Mouse (Mus musculus) heart, postnatal 10 days (tissue): ENCODE measurements around the gene Ggt5. TPM values are rescaled to one million over a fixed set of nuclear protein-coding genes. Genes with fewer than 3 reads are reported as not detected.
A peak's percentile ranks its signal among the peaks of the same experiment; 100 is the strongest.

Experiments
- DNase-seq, 2 experiments: peaks; one replicate each; pipeline ENCODE4 v3.0.0; 2021
- intact Hi-C: fragments of 180-260 bp; cut with DNase I; formaldehyde crosslinking; loops from one replicate; pipeline ENCODE4 v1.15.1; 2025
- total RNA-seq, 2 experiments: library from RNA; stranded (reverse); gene quantifications; 2 replicates each; pipeline ENCODE4 v1.2.3; 2021

Gene Ggt5
- total RNA-seq, 2 experiments from 2014 or later = 6.8 to 8.7 TPM

- no peak for DNase-seq
- intact Hi-C loops = no loop called here
These were observed 21.1 kb upstream of the Ggt5 start for GRCm38 (mm10) chr10:75568029-75568428.

GRCm38 (mm10) chr10:75568441-75568840, 20.7 kb upstream of the Ggt5 start:
- intact Hi-C loops = no loop called here
- DNase-seq = no peak

- no peak for DNase-seq
- intact Hi-C loops = no loop called here
These were observed 20.3 kb upstream of the Ggt5 start for GRCm38 (mm10) chr10:75568851-75569250.

GRCm38 (mm10) chr10:75570981-75571657, 18.0 kb upstream of the Ggt5 start:
- no peak for DNase-seq
- intact Hi-C loops = no loop called here

- no peak for DNase-seq
- intact Hi-C loops = no loop called here
These were observed 17.2 kb upstream of the Ggt5 start for GRCm38 (mm10) chr10:75571937-75572336.

- intact Hi-C loops = no loop called here
- no peak for DNase-seq
These were observed 16.0 kb upstream of the Ggt5 start for GRCm38 (mm10) chr10:75573181-75573580.

GRCm38 (mm10) chr10:75573965-75574364, 15.2 kb upstream of the Ggt5 start:
- no peak for DNase-seq
- intact Hi-C loops = no loop called here

- intact Hi-C loops = no loop called here
- no peak for DNase-seq
These were observed 10.0 kb upstream of the Ggt5 start for GRCm38 (mm10) chr10:75579129-75579528.

- intact Hi-C loops = loop anchor here (1.0 to 5.0 kb wide), 5 partner anchors 49 to 366 kb away; partner anchors contain the start of gene Gm5134
- peak; percentile 90 to 95 for DNase-seq
These were observed 3.1 kb upstream of the Ggt5 start for GRCm38 (mm10) chr10:75585876-75586552.

- intact Hi-C loops = loop anchor here (1.0 to 5.0 kb wide), 5 partner anchors 49 to 366 kb away; partner anchors contain the start of gene Gm5134
These were observed 2.6 kb upstream of the Ggt5 start for GRCm38 (mm10) chr10:75586553-75586879.

GRCm38 (mm10) chr10:75587781-75588180, 1.4 kb upstream of the Ggt5 start:
- DNase-seq = peak; percentile 48 to 59
- intact Hi-C loops = loop anchor here (2.0 to 5.0 kb wide), 4 partner anchors 117 to 365 kb away; partner anchors contain the start of gene Gm5134

More at GRCm38 (mm10) chr10:75586553-75586879, 2.6 kb upstream of the Ggt5 start:
- peak in 1 of 2 experiments; percentile 19 for DNase-seq

GRCm38 (mm10) chr10:75588336-75588735, 804 bp upstream of the Ggt5 start:
- DNase-seq = peak; percentile 32 to 55

GRCm38 (mm10) chr10:75589651-75590050, 511 bp downstream of the Ggt5 start:
- DNase-seq = peak; percentile 45 to 46
- intact Hi-C loops = loop anchor here (5.0 kb wide), 2 partner anchors 243 to 363 kb away; partner anchors contain the start of gene Gm5134

More at GRCm38 (mm10) chr10:75588336-75588735, 804 bp upstream of the Ggt5 start:
- intact Hi-C loops = loop anchor here (5.0 kb wide), 2 partner anchors 244 to 364 kb away; partner anchors contain the start of gene Gm5134

- peak; percentile 70 to 74 for DNase-seq
These were observed 2.2 kb downstream of the Ggt5 start for GRCm38 (mm10) chr10:75591211-75591894.

GRCm38 (mm10) chr10:75592585-75592984, 3.4 kb downstream of the Ggt5 start:
- DNase-seq = peak; percentile 4 to 12
- intact Hi-C loops = no loop called here

More at GRCm38 (mm10) chr10:75591211-75591894, 2.2 kb downstream of the Ggt5 start:
- intact Hi-C loops = no loop called here

- intact Hi-C loops = no loop called here
- DNase-seq = peak; percentile 84 to 86
These were observed 6.8 kb downstream of the Ggt5 start for GRCm38 (mm10) chr10:75595981-75596380.

- intact Hi-C loops = no loop called here
- peak in 1 of 2 experiments; percentile 11 for DNase-seq
These were observed 11.1 kb downstream of the Ggt5 start for GRCm38 (mm10) chr10:75600189-75600730.

GRCm38 (mm10) chr10:75605162-75605846, 16.2 kb downstream of the Ggt5 start:
- intact Hi-C loops = no loop called here
- no peak for DNase-seq

- intact Hi-C loops = no loop called here
- DNase-seq = no peak
These were observed 18.1 kb downstream of the Ggt5 start for GRCm38 (mm10) chr10:75607253-75607652.

- intact Hi-C loops = no loop called here
- DNase-seq = no peak
These were observed 19.8 kb downstream of the Ggt5 start for GRCm38 (mm10) chr10:75608975-75609374.
